Mouse (Mus musculus) lung, embryonic 16.5 days (tissue): Measurements from ENCODE around the gene Scrt2. TPM values are rescaled to one million over a fixed set of nuclear protein-coding genes. Genes with fewer than 3 reads are reported as not detected.
"Not testable (repeated sequence)": the region's sequence is repeated elsewhere in the genome, so short reads cannot be mapped to it uniquely, and the experiment has no call there.

Experiments used
- ATAC-seq: fragments of 200-750 bp; cut with Nextera tagmentation; 2 replicates; pipeline ENCODE4 v1.8.0; 2017; ENCODE audit warnings: low read depth, mild to moderate bottlenecking, moderate library complexity
- H3K27ac ChIP-seq: fragments of 300-500 bp; sonication (generic); 2 replicates; pipeline ENCODE4 v1.5.1; 2014; ENCODE audit warnings: mild to moderate bottlenecking, control low read depth, low read length
- H3K27me3 ChIP-seq: fragments of 300-500 bp; sonication (generic); 2 replicates; pipeline ENCODE4 v1.6.1; 2014; ENCODE audit warnings: low read depth, low read length, mixed read lengths; ENCODE audit not compliant: control insufficient read depth, insufficient read depth
- H3K36me3 ChIP-seq: fragments of 300-500 bp; sonication (generic); 2 replicates; pipeline ENCODE4 v1.6.1; 2014; ENCODE audit warnings: low read length; ENCODE audit not compliant: control insufficient read depth, insufficient read depth
- H3K4me1 ChIP-seq: fragments of 300-500 bp; sonication (generic); replicated peaks from 2 replicates; pipeline ENCODE4 v1.6.1; 2014; ENCODE audit warnings: low read length, mixed read lengths; ENCODE audit not compliant: control insufficient read depth, insufficient read depth
- H3K4me2 ChIP-seq: fragments of 300-500 bp; sonication (generic); 2 replicates; pipeline ENCODE4 v1.6.1; 2014; ENCODE audit warnings: low read depth, low read length, control low read depth
- H3K4me3 ChIP-seq: fragments of 300-500 bp; sonication (generic); 2 replicates; pipeline ENCODE4 v1.5.1; 2014; ENCODE audit warnings: mild to moderate bottlenecking, low read length, control low read depth
- H3K9ac ChIP-seq: fragments of 300-500 bp; sonication (generic); 2 replicates; pipeline ENCODE4 v1.6.1; 2014; ENCODE audit warnings: low read length, control low read depth
- H3K9me3 ChIP-seq: fragments of 300-500 bp; sonication (generic); 2 replicates; pipeline ENCODE4 v1.6.1; 2016; ENCODE audit warnings: low read length; ENCODE audit not compliant: control insufficient read depth
- WGBS: fragments of 180-500 bp; shearing (Covaris S2); extraction: QIAGEN DNeasy Blood & Tissue Kit; methylation state at CpG from one replicate; pipeline ENCODE4 v1.1.7; 2014; 5-methylcytosine and 5-hydroxymethylcytosine counted together
- polyA plus RNA-seq: library from polyadenylated mRNA; unstranded; fragments of >200 nt; fragmentation: Nextera tagmentation; extraction: Ambion mirVana; gene quantifications from 2 replicates; pipeline ENCODE4 v1.2.1, GENCODE M21; 2015

The Scrt2 gene
- polyA plus RNA-seq, 1 experiment from 2014 or later = not detected

DNA sequence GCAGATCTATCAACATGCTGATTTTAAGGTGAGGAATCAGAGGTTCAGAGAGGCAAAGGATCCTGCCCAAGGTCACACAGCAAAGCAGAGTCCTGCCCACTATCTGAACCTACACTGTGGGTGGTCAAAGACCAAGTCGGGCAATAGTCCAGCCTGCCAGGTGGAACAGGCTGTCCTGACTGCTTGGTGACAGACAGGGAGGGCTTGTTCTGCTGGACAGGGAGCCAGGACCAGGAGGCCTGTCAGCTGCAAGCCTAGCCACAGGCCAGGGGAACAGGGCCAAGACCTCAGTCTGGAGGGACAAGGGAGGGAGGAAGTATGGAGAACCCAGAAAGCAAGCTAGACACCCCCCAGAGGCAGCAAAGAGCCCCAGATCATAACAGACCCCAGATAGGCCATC is 25.9 kb upstream of the Scrt2 start:
- H3K27ac ChIP-seq = no peak overlapping the region
- no peaks in the 10 kb centered on the region for H3K9me3 ChIP-seq
- H3K9ac ChIP-seq = no peak overlapping the region
- WGBS = 44% methylated on average over 1 of the region's 1 CpGs
- no peak overlapping the region for H3K4me3 ChIP-seq
- no peaks in the 10 kb centered on the region for H3K4me1 ChIP-seq
- peaks cover 13% of the 10 kb centered on the region for H3K27me3 ChIP-seq
- H3K4me2 ChIP-seq = no peak overlapping the region
- H3K36me3 ChIP-seq = no peaks in the 10 kb centered on the region
- no peak for ATAC-seq

DNA sequence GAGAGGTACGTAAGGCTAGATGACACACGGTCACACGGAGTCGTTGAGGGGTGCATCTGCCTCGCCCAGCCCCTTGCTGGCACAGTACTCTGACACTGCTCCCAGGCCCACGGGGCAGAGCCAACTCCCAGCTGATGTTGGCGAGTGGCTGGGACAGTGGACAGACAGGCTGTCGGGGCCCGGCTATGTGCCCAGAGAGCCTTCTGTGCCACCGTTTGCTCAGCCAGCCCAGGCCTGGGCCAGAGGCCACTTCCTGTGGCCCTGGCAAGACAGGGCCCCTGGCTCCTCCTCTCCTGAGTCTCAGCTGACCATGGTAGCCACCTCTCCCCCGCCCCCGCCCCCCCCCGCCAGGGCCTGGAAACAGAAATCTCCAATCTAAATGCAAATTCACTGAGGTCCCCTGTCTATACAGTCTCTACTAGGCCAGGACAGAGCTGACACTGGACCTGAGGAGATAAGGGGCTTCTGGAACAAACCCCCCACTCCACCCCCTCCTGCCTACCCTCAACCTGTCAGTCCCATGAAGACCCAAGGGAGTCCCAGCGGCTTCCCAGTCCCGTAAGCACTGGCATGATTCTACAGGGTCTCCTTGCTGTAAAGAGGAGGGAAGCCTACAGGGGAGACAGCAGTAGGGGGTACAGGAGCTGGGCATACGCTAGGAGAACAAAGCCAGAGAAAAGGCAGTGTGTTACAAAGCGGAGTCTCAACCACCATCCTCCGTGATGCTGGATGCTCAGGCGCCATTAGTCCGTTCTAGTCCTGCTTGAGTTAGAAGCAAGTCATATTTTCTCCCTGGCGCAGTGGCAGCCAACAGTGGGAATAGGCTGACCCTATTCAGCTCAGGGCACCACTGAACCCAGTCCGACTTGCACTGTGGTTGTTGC is 24.7 kb upstream of the Scrt2 start:
- WGBS = 63% methylated on average over 20 of the region's 22 CpGs
- H3K36me3 ChIP-seq = no peaks in the 10 kb centered on the region
- peaks cover 4% of the 10 kb centered on the region for H3K27me3 ChIP-seq
- H3K4me2 ChIP-seq = no peak overlapping the region
- no peak overlapping the region for H3K27ac ChIP-seq
- no peak for ATAC-seq
- no peak overlapping the region for H3K4me3 ChIP-seq
- no peaks in the 10 kb centered on the region for H3K4me1 ChIP-seq
- H3K9ac ChIP-seq = no peak overlapping the region
- H3K9me3 ChIP-seq = no peaks in the 10 kb centered on the region

DNA sequence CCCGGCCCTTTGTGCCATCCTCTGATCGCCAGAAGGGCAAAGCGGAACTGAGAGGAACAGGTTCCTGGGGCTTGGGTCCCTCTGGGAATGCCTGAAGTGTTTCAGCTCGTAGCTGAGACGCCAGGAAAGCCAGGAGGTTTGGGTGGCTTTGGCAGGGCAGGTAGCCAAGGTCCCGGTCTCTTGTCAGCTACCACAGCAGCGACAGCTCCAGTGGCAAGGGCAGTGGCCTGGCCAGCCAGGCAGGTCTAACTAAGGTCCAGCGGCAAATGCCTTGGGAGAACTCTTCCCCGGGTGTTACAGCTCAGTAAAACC is 24.1 kb upstream of the Scrt2 start:
- H3K9ac ChIP-seq = no peak overlapping the region
- 64% methylated on average over 9 of the region's 9 CpGs for WGBS
- no peaks in the 10 kb centered on the region for H3K9me3 ChIP-seq
- H3K4me3 ChIP-seq = no peak overlapping the region
- H3K4me2 ChIP-seq = no peak overlapping the region
- no peaks in the 10 kb centered on the region for H3K36me3 ChIP-seq
- peaks cover 4% of the 10 kb centered on the region for H3K27me3 ChIP-seq
- ATAC-seq = no peak
- no peak overlapping the region for H3K27ac ChIP-seq
- H3K4me1 ChIP-seq = no peaks in the 10 kb centered on the region

GRCm38 (mm10) chr2:152062817-152063216 is 18.5 kb upstream of the Scrt2 start:
- not testable (repeated sequence) for H3K27ac ChIP-seq, H3K4me1 ChIP-seq, H3K9ac ChIP-seq, H3K4me3 ChIP-seq, H3K9me3 ChIP-seq, ATAC-seq, H3K4me2 ChIP-seq, H3K27me3 ChIP-seq, H3K36me3 ChIP-seq
- 83% methylated on average over 3 of the region's 3 CpGs for WGBS

- no peak for ATAC-seq
- H3K9ac ChIP-seq = no peak overlapping the region
- H3K9me3 ChIP-seq = no peaks in the 10 kb centered on the region
- no peak overlapping the region for H3K4me2 ChIP-seq
- H3K27me3 ChIP-seq = no peaks in the 10 kb centered on the region
- no peaks in the 10 kb centered on the region for H3K4me1 ChIP-seq
- no peak overlapping the region for H3K27ac ChIP-seq
- no peaks in the 10 kb centered on the region for H3K36me3 ChIP-seq
- 45% methylated on average over 10 of the region's 11 CpGs for WGBS
- H3K4me3 ChIP-seq = no peak overlapping the region
Observed at GRCm38 (mm10) chr2:152068660-152069433, 12.5 kb upstream of the Scrt2 start.

DNA sequence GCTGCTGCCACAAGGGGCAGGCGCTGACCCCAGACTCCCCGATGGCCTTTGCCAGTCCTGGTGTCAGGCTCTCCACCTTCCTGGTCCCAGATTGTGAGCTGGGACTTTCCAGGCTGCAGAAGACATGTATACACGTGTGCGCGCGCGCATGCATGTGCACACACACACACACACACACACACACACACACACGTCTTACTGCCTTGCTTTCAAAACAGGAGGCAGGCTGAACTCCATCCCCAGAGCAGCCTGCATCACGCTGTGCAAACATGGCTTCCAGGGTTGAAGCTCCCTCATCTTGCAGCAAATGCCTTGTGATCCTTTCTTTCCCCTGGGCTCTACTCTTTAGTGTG is 11.9 kb upstream of the Scrt2 start:
- ATAC-seq = no peak
- Histone ChIP-seq H3K9me3 (no peaks in the 10 kb centered on the region), H3K36me3 (no peaks in the 10 kb centered on the region), H3K27me3 (no peaks in the 10 kb centered on the region), H3K27ac (no peak overlapping the region), H3K4me2 (no peak overlapping the region), H3K4me1 (no peaks in the 10 kb centered on the region), H3K9ac (no peak overlapping the region), H3K4me3 (no peak overlapping the region)
- 64% methylated on average over 9 of the region's 9 CpGs for WGBS

- no peaks in the 10 kb centered on the region for H3K9me3 ChIP-seq
- H3K27me3 ChIP-seq = no peaks in the 10 kb centered on the region; the same call in 1 of the 2 replicates
- no peaks in the 10 kb centered on the region for H3K36me3 ChIP-seq
- no peak overlapping the region for H3K4me3 ChIP-seq
- no peaks in the 10 kb centered on the region for H3K4me1 ChIP-seq
- no peak overlapping the region for H3K9ac ChIP-seq
- H3K27ac ChIP-seq = no peak overlapping the region
- ATAC-seq = no peak
- WGBS = 65% methylated on average over 2 of the region's 2 CpGs
- no peak overlapping the region for H3K4me2 ChIP-seq
Observed at GRCm38 (mm10) chr2:152069941-152070340, 11.4 kb upstream of the Scrt2 start.

DNA sequence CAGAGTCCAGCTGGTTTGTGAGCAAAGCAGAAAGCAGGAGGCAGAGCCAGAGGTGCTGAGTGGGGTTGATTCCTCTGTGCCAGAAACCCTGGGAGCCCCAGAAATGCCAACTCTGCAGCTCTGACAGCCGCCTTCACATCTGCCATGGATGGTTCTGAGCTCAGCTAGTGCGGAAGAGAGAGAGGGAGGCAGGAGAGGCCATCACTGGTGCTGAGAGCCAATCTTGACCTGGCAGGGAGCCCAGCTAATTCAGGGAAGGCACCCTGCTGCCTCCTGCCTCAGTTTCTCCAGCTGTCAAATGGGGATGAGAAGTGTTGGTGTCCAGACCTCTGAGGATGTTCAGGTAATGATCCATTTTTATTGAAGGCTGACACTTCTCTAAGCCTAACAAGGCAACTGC is 6.8 kb upstream of the Scrt2 start:
- WGBS = 71% methylated on average over 2 of the region's 2 CpGs
- ATAC-seq = no peak
- H3K36me3 ChIP-seq = no peaks in the 10 kb centered on the region
- H3K4me3 ChIP-seq = no peak overlapping the region
- H3K27me3 ChIP-seq = peaks cover 10% of the 10 kb centered on the region
- no peak overlapping the region for H3K27ac ChIP-seq
- no peak overlapping the region for H3K4me2 ChIP-seq
- H3K4me1 ChIP-seq = no peaks in the 10 kb centered on the region
- no peaks in the 10 kb centered on the region for H3K9me3 ChIP-seq
- H3K9ac ChIP-seq = no peak overlapping the region

DNA sequence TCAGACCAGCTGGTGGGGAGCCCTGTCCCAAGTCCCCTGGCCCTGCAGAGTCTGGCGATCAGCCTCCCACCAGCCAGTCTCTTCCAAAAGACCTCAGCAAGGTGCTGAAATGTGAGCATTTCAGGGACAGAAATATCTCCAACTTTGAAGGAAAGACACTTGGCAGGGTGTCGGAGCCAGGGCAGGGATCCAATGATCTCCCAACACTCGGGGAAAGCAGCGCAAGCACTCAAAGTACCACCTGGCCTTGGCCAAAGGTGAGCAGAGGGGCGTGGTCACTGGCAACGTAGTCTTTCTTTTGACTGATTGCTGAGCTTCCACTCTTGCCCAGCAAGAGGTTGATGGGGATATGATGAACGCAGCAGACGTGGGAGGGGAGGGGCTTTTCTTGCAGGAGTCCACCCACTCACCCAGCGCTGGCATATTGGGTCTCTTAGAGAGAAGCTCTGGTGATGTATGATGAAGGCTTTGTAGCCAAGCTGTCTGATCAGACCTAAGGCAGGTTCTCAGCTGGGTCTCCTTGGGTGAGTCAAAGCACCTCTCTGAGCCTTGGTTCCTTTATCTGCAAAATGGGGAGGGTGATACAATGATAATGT is 5.9 kb upstream of the Scrt2 start:
- WGBS = 29% methylated on average over 9 of the region's 9 CpGs
- no peak overlapping the region for H3K4me3 ChIP-seq
- no peaks in the 10 kb centered on the region for H3K4me1 ChIP-seq
- H3K36me3 ChIP-seq = no peaks in the 10 kb centered on the region
- H3K4me2 ChIP-seq = no peak overlapping the region
- H3K9ac ChIP-seq = no peak overlapping the region
- H3K27me3 ChIP-seq = peaks cover 17% of the 10 kb centered on the region
- no peak for ATAC-seq
- H3K9me3 ChIP-seq = no peaks in the 10 kb centered on the region
- no peak overlapping the region for H3K27ac ChIP-seq
